Mouse (Mus musculus): ENCODE data around the gene Hist1h3h.
"Not testable (repeated sequence)": the region's sequence is repeated elsewhere in the genome, so short reads cannot be mapped to it uniquely, and the experiment has no call there.

DNA sequence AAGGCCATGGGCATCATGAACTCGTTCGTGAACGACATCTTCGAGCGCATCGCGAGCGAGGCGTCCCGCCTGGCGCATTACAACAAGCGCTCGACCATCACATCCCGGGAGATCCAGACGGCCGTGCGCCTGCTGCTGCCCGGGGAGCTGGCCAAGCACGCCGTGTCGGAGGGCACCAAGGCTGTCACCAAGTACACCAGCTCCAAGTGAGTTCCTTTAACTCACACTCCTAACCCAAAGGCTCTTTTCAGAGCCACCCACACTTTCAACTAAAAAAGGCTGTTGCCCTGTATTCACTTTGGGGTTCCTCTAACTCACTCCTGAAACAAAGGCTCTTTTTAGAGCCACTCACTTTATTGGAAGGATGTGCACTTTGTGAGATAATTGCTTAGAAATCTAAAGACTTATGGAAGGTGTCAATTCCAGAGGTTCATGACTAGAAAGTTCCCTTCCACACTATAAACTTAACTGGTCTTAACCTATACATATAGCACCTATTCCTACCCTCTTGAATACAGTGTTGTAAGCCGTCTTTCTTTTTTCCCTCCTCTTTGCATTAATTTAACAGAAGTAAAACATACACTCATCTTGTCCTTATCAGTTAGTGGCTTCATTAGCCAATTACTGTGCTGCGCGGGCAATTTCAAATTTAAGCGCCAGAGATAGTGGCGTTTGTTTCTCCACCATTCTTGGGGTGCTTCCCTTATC is 37.0 kb downstream of the Hist1h3h start:
- not testable (repeated sequence) for TF ChIP-seq CTCF (IDR thresholded peaks at IDR 0.05; ENCODE audit: low read depth, low read length); POLR2A (IDR thresholded peaks at IDR 0.05; ENCODE audit: borderline replicate concordance, low read depth, low read length)
